Mouse (Mus musculus) MEL (cell line): ENCODE data around the gene Npcd.

Source experiments
- CTCF ChIP-seq, 3 experiments: IDR thresholded peaks in 2 of 3; conservative IDR thresholded peaks in 1 of 3; 2 replicates each; pipeline ENCODE4 v1.5.1; 2011 to 2012; ENCODE audit warnings: low read length in 3 of 3, low read depth in 2 of 3, mild to moderate bottlenecking in 2 of 3, improper control_type of control experiment in 1 of 3, inconsistent platforms in 1 of 3, mixed read lengths in 1 of 3, moderate library complexity in 1 of 3; ENCODE audit not compliant: control insufficient read depth in 1 of 3, insufficient read depth in 1 of 3, poor library complexity in 1 of 3, severe bottlenecking in 1 of 3
- GABPA ChIP-seq: IDR thresholded peaks from 2 replicates; pipeline ENCODE4 v1.6.1; 2012; ENCODE audit warnings: low read depth, mild to moderate bottlenecking, inconsistent platforms, low read length, improper control_type of control experiment, moderate library complexity
- GATA1 ChIP-seq: IDR thresholded peaks from 2 replicates; pipeline ENCODE4 v1.6.1; 2011; ENCODE audit warnings: low read depth, low read length, improper control_type of control experiment
- MYC ChIP-seq: IDR thresholded peaks from 2 replicates; pipeline ENCODE4 v1.6.1; 2011; ENCODE audit warnings: low read depth, mild to moderate bottlenecking, low read length, improper control_type of control experiment, moderate library complexity
- POLR2A ChIP-seq, 2 experiments: IDR thresholded peaks; 2 replicates each; pipeline ENCODE4 v1.6.1; 2011 to 2012; ENCODE audit warnings: low read length in 2 of 2, mild to moderate bottlenecking in 2 of 2, control low read depth in 1 of 2, improper control_type of control experiment in 1 of 2, low read depth in 1 of 2, moderate library complexity in 1 of 2; ENCODE audit not compliant: control insufficient read depth in 1 of 2, insufficient read depth in 1 of 2, poor library complexity in 1 of 2

DNA sequence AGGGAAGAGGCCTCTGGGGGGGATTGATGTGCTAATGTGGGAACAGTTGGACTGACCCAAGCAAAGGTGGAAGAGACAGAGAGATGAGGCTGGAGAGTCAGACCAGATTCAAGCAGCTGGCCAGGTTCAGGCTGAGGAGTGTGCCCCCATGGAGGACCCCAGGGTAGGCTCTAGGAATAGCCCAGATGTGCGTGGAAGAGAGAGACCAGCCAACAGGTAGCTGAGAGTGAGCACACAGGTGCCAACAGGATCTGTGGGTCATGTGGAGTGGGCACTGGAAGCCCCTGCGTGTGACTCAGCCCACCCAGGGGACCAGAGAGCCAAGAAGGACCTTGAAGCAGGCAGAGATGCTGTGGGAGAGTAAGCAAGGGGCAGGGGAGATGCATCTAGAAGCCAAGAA is 32.4 kb downstream of the Npcd start:
- no peak for TF ChIP-seq GATA1
- TF ChIP-seq POLR2A (IDR thresholded peaks at IDR 0.05; ENCODE audit: control insufficient read depth in 1 of 2, insufficient read depth in 1 of 2, low read depth in 1 of 2, low read length in 2 of 2, poor library complexity in 1 of 2): no peak
- no peak for TF ChIP-seq GABPA
- TF ChIP-seq CTCF (IDR thresholded peaks at IDR 0.05 in 2 of 3, conservative IDR thresholded peaks at IDR 0.05 in 1 of 3; ENCODE audit: control insufficient read depth in 1 of 3, insufficient read depth in 1 of 3, low read depth in 2 of 3, low read length in 3 of 3, poor library complexity in 1 of 3, severe bottlenecking in 1 of 3): no peak
- TF ChIP-seq MYC: no peak
